Mouse (Mus musculus): ENCODE results near the gene Sprr2b.

GRCm38 (mm10) chr3:92336278-92336677, 19.9 kb downstream of the Sprr2b start:
- no peak for TF ChIP-seq CTCF (IDR thresholded peaks at IDR 0.05; ENCODE audit: low read depth)
- TF ChIP-seq EP300 (IDR thresholded peaks at IDR 0.05; ENCODE audit: low read depth): no peak

Data from heart, postnatal 0 days (tissue).